Mouse (Mus musculus) kidney, embryonic 14.5 days (tissue): ENCODE data around the gene Fam206a. TPM values are rescaled to one million over a fixed set of nuclear protein-coding genes. Genes with fewer than 3 reads are reported as not detected.

Experiments used
- ATAC-seq: fragments of 200-750 bp; cut with Nextera tagmentation; 2 replicates; pipeline ENCODE4 v1.8.0; 2017; ENCODE audit warnings: moderate number of reproducible peaks, mild to moderate bottlenecking, moderate TSS enrichment, moderate library complexity; ENCODE audit not compliant: low FRiP score, low TSS enrichment
- H3K27ac ChIP-seq: fragments of 300-500 bp; sonication (generic); 2 replicates; pipeline ENCODE4 v1.5.1; 2014; ENCODE audit warnings: low read depth, mild to moderate bottlenecking, low read length, moderate library complexity, mixed read lengths
- H3K27me3 ChIP-seq: fragments of 300-500 bp; sonication (generic); 2 replicates; pipeline ENCODE4 v1.6.1; 2014; ENCODE audit warnings: mild to moderate bottlenecking, low read length; ENCODE audit not compliant: control insufficient read depth, insufficient read depth
- H3K36me3 ChIP-seq: fragments of 300-500 bp; sonication (generic); 2 replicates; pipeline ENCODE4 v1.6.1; 2014; ENCODE audit warnings: low read length, mixed read lengths; ENCODE audit not compliant: control insufficient read depth, insufficient read depth
- H3K4me1 ChIP-seq: fragments of 300-500 bp; sonication (generic); 2 replicates; pipeline ENCODE4 v1.6.1; 2014; ENCODE audit warnings: low read length, mixed read lengths; ENCODE audit not compliant: control insufficient read depth, insufficient read depth
- H3K4me2 ChIP-seq: fragments of 300-500 bp; sonication (generic); replicated peaks from 2 replicates; pipeline ENCODE4 v1.6.1; 2014; ENCODE audit warnings: low read depth, mild to moderate bottlenecking, low read length
- H3K4me3 ChIP-seq: fragments of 300-500 bp; sonication (generic); 2 replicates; pipeline ENCODE4 v1.5.1; 2014; ENCODE audit warnings: mild to moderate bottlenecking, low read length
- H3K9ac ChIP-seq: fragments of 300-500 bp; sonication (generic); 2 replicates; pipeline ENCODE4 v1.6.1; 2014; ENCODE audit warnings: low read depth, mild to moderate bottlenecking, low read length, moderate library complexity
- H3K9me3 ChIP-seq: fragments of 300-500 bp; sonication (generic); 2 replicates; pipeline ENCODE4 v1.6.1; 2016; ENCODE audit warnings: low read length; ENCODE audit not compliant: control insufficient read depth
- WGBS: fragments of 180-500 bp; shearing (Covaris S2); extraction: QIAGEN DNeasy Blood & Tissue Kit; methylation state at CpG from one replicate; pipeline ENCODE4 v1.1.7; 2014; 5-methylcytosine and 5-hydroxymethylcytosine counted together
- polyA plus RNA-seq: library from polyadenylated mRNA; unstranded; fragments of >200 nt; fragmentation: Nextera tagmentation; extraction: Ambion mirVana; gene quantifications from 2 replicates; pipeline ENCODE4 v1.2.1, GENCODE M21; 2014

Fam206a gene
- 14.6 and 27.1 TPM in 2 replicates for polyA plus RNA-seq

DNA sequence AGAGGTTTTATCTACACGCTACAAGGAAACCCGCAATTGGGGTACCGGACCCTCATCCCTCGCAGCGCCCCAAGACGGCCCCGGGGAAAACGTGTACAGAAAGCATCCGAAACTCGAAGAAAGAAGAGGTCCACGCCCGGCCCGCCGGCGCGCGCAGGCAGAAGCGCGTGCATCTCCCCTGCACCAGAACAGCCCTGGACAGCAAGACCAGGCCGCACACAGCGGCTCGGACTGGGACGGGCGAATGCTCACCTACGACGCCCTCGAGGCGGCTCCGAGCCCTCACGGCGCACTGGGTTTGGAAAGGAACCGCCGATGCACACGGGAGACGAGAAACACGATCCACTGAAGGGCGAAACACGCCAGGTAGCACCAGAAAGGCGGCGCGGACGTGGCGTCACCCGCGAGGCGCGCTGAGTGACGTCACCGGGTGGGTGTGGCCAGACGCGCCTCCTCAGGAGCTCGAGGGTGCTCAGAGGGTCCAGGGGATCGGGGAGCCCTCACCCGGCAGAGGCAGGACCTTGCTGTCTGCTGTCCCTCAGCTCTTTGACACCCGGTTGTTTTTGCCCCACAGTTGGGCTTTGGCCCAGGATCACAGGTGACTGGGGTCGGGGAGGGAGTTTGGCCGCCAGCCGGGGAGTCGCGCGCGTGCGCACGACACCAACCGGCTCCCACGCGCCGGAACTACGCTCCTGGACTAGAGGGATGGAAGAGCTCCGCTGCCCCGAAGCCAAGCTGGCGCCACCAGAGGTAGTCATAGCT lies at the start of gene Fam206a, which contains the start of gene Elp1:
Fam206a (plus strand) TSS at position 439 of the 762 bp plus-strand sequence.
Elp1 (minus strand) TSS at position 425 of the 762 bp plus-strand sequence.
- peaks cover 15% of the 10 kb centered on the region; the same call in 1 of the 2 replicates for H3K4me1 ChIP-seq
- WGBS, result under 1% methylated on average over 72 of the region's 72 CpGs
- H3K4me2 ChIP-seq, result peak within 1 kb of the TSS; percentile 84
- no peaks in the 10 kb centered on the region for H3K27me3 ChIP-seq
- H3K4me3 ChIP-seq, result peak within 1 kb of the TSS; percentile 96
- no peaks in the 10 kb centered on the region for H3K9me3 ChIP-seq
- H3K27ac ChIP-seq, result peak within 1 kb of the TSS; percentile 77
- peak; percentile 97 for ATAC-seq
- peak within 1 kb of the TSS; percentile 87 for H3K9ac ChIP-seq
- peaks cover 46% of the 10 kb centered on the region for H3K36me3 ChIP-seq

DNA sequence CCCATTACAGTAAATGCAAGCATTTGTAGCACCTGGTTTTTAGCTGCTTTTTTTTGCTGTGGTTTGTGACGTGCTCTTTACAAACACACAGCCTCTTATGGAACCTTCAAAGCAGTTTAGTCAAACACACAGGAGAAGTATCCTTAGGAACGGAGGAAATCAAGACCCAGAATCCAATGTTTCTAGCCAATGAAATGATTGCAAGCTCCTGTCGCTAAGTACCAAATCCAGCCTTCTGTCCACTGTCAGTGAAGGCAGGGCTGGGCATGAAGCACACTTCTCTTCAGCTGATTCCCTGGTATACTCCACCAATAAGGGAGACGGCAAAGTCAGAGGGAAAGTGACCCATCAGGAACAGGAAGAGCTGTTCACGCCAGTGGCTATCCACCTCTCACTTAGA lies 46.1 kb upstream of the Fam206a start:
- peaks cover 91% of the 10 kb centered on the region for H3K36me3 ChIP-seq
- H3K9ac ChIP-seq, result no peak overlapping the region
- no peak overlapping the region for H3K4me3 ChIP-seq
- H3K9me3 ChIP-seq, result no peaks in the 10 kb centered on the region
- H3K4me2 ChIP-seq, result no peak overlapping the region
- no peaks in the 10 kb centered on the region for H3K4me1 ChIP-seq
- no peak overlapping the region for H3K27ac ChIP-seq
- H3K27me3 ChIP-seq, result no peaks in the 10 kb centered on the region
- 93% methylated on average over 5 of the region's 5 CpGs for WGBS
- ATAC-seq, result no peak

DNA sequence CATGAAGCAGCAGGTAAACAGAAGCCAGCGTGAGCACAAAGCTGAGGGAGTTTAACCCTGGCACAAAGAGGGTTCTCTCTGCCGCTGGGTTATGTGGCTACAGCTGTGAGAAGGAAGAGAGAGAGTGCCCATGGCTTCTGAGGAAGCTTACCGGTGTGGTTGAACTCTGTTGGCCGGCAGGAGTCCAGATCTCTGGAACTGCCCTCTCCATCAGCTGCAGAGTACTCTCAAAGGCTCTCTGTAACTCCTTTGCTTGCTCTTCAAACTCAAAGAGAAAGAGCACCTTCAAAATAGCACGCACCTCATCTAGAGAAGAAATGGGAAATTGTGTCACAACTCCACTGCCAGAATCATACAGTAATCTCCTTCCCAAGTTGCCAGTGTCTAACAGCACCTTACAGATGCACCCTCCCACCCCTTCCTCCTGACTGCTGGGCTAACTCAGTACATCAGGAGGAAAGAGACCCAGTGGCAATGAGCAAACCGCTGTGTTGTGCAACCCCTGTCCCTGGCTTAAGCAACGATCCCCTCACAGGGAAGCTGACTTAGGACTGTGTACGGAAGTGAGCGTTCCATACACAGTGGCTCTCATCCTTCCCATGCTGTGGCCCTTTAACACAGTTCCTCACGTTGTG lies 45.1 kb upstream of the Fam206a start:
- 93% methylated on average over 10 of the region's 10 CpGs for WGBS
- Histone ChIP-seq H3K4me2 (no peak overlapping the region), H3K9ac (no peak overlapping the region), H3K9me3 (no peaks in the 10 kb centered on the region), H3K4me1 (no peaks in the 10 kb centered on the region), H3K27me3 (no peaks in the 10 kb centered on the region), H3K36me3 (peaks cover 91% of the 10 kb centered on the region), H3K4me3 (no peak overlapping the region), H3K27ac (no peak overlapping the region)
- ATAC-seq, result no peak

DNA sequence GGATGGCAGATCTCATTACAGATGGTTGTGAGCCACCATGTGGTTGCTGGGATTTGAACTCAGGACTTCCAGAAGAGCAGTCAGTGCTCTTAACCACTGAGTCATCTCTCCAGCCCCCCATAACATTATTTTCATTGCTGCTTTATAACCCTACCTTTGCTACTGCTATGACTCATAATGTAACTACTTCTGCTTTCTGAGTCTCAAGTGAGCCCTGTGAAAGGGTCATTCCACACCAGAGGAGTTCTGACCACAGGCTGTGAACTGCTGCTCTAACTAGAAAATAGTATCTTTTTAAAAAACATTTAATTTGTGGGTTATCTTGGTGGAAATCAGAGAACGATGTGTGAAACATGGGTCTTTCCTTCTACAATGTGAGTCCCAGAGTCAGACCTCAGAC lies 44.5 kb upstream of the Fam206a start:
- no peak for ATAC-seq
- no peaks in the 10 kb centered on the region for H3K27me3 ChIP-seq
- no peak overlapping the region for H3K4me3 ChIP-seq
- no peaks in the 10 kb centered on the region for H3K9me3 ChIP-seq
- H3K36me3 ChIP-seq, result peaks cover 92% of the 10 kb centered on the region
- no peaks in the 10 kb centered on the region for H3K4me1 ChIP-seq
- WGBS, result 100% methylated on average over 1 of the region's 1 CpGs
- H3K4me2 ChIP-seq, result no peak overlapping the region
- H3K27ac ChIP-seq, result no peak overlapping the region
- H3K9ac ChIP-seq, result no peak overlapping the region

DNA sequence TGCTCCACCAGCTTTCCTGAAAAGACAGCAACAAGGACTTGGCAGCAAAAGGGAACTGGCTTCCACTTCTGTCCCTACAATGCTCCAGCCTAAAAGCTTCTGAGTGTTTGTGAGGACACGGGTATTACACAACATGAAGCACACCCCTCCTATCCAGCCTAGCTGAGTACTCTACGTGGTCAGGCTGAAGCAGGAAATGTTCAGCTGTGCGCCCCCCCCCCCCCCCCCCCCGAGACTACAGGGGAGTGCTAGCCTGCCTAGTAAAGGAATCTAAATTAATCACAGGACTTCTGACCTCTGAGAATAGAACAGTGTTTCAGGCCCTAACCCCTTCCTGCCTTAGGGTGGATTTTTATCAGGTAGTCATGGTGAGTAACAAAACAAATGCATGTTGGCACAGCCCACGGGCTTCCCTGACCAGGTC lies 34.3 kb upstream of the Fam206a start:
- Histone ChIP-seq H3K27ac (no peak overlapping the region), H3K4me2 (no peak overlapping the region), H3K27me3 (no peaks in the 10 kb centered on the region), H3K36me3 (peaks cover 85% of the 10 kb centered on the region), H3K4me3 (no peak overlapping the region), H3K4me1 (no peaks in the 10 kb centered on the region), H3K9ac (no peak overlapping the region), H3K9me3 (no peaks in the 10 kb centered on the region)
- WGBS, result 82% methylated on average over 5 of the region's 5 CpGs
- ATAC-seq, result no peak

- peaks cover 93% of the 10 kb centered on the region for H3K36me3 ChIP-seq
- WGBS, result 93% methylated on average over 7 of the region's 7 CpGs
- H3K4me2 ChIP-seq, result no peak overlapping the region
- ATAC-seq, result no peak
- no peaks in the 10 kb centered on the region for H3K4me1 ChIP-seq
- H3K4me3 ChIP-seq, result no peak overlapping the region
- H3K9me3 ChIP-seq, result no peaks in the 10 kb centered on the region
- H3K27ac ChIP-seq, result no peak overlapping the region
- no peaks in the 10 kb centered on the region for H3K27me3 ChIP-seq
- no peak overlapping the region for H3K9ac ChIP-seq
Observed at GRCm38 (mm10) chr4:56768913-56769312, 33.2 kb upstream of the Fam206a start.

DNA sequence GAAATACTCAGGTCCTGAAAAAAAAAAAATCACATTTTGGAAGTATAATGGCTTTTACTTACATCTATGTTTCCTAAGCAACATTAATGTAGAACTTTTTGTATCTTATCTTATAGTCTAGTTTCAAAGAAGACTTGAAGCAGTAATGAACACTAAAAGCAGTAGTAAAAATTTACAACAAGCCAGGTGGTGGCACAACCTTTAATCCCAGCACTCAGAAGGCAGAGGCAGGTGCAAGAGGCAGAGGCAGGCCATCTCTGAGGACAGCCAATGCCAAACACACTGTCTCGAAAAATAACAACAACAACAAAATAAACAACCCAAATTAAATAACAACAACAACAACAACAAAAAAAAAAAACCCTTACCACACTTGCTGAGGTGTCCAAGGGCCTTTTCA lies 31.1 kb upstream of the Fam206a start:
- 68% methylated on average over 1 of the region's 1 CpGs for WGBS
- H3K27ac ChIP-seq, result no peak overlapping the region
- H3K4me1 ChIP-seq, result no peaks in the 10 kb centered on the region
- H3K4me2 ChIP-seq, result no peak overlapping the region
- no peaks in the 10 kb centered on the region for H3K9me3 ChIP-seq
- H3K36me3 ChIP-seq, result peaks cover 88% of the 10 kb centered on the region
- no peak for ATAC-seq
- no peak overlapping the region for H3K4me3 ChIP-seq
- H3K27me3 ChIP-seq, result no peaks in the 10 kb centered on the region
- no peak overlapping the region for H3K9ac ChIP-seq

- Histone ChIP-seq H3K4me3 (no peak overlapping the region), H3K4me1 (no peaks in the 10 kb centered on the region), H3K9ac (no peak overlapping the region), H3K9me3 (no peaks in the 10 kb centered on the region), H3K27me3 (no peaks in the 10 kb centered on the region), H3K27ac (no peak overlapping the region), H3K4me2 (no peak overlapping the region), H3K36me3 (peaks cover 92% of the 10 kb centered on the region)
- 60% methylated on average over 1 of the region's 1 CpGs for WGBS
- ATAC-seq, result no peak
Observed at GRCm38 (mm10) chr4:56791373-56791772, 10.8 kb upstream of the Fam206a start.

- Histone ChIP-seq H3K4me1 (peaks cover 15% of the 10 kb centered on the region; the same call in 1 of the 2 replicates), H3K9ac (peak overlapping the region; percentile 87), H3K27me3 (no peaks in the 10 kb centered on the region), H3K27ac (peak overlapping the region; percentile 77; the same call in 1 of the 2 replicates), H3K4me2 (peak overlapping the region; percentile 84), H3K4me3 (peak overlapping the region; percentile 96), H3K36me3 (peaks cover 45% of the 10 kb centered on the region), H3K9me3 (no peaks in the 10 kb centered on the region)
- peak; percentile 38; the same call in 1 of the 2 replicates for ATAC-seq
- 2% methylated on average over 25 of the region's 25 CpGs for WGBS
Observed at GRCm38 (mm10) chr4:56802669-56803150, 565 bp downstream of the Fam206a start.
